Mouse (Mus musculus) olfactory bulb, adult 2 months (tissue): ENCODE results near the gene Mdga2.

Experiments
- CTCF ChIP-seq: fragments of 200-500 bp; IDR thresholded peaks from 2 replicates; pipeline ENCODE4 v1.5.1; 2012; ENCODE audit warnings: low read depth, mild to moderate bottlenecking, low read length, moderate library complexity; ENCODE audit not compliant: insufficient read depth
- POLR2A ChIP-seq: fragments of 200-500 bp; IDR thresholded peaks from 2 replicates; pipeline ENCODE4 v1.6.1; 2012; ENCODE audit warnings: mild to moderate bottlenecking, low read depth, low read length, moderate library complexity; ENCODE audit not compliant: insufficient read depth

- TF ChIP-seq CTCF (no peak), POLR2A (no peak)
Observed at GRCm38 (mm10) chr12:66524973-66525372, 697.4 kb downstream of the Mdga2 start.
